Mouse (Mus musculus): Measurements from ENCODE around the gene Ttll13. TPM values are rescaled to one million over a fixed set of nuclear protein-coding genes. Genes with fewer than 3 reads are reported as not detected.

Gene Ttll13
- total RNA-seq, 2 experiments from 2014 or later: 0.46 to 0.55 TPM

GRCm38 (mm10) chr7:80260625-80261371 is 14.6 kb downstream of the Ttll13 start, which contains the start of gene Ngrn:
Ngrn (plus strand) TSS chr7:80261215.
- DNase-seq: peak; percentile 80 to 88
- intact Hi-C loops (cut with DNase I): no loop called here

DNA sequence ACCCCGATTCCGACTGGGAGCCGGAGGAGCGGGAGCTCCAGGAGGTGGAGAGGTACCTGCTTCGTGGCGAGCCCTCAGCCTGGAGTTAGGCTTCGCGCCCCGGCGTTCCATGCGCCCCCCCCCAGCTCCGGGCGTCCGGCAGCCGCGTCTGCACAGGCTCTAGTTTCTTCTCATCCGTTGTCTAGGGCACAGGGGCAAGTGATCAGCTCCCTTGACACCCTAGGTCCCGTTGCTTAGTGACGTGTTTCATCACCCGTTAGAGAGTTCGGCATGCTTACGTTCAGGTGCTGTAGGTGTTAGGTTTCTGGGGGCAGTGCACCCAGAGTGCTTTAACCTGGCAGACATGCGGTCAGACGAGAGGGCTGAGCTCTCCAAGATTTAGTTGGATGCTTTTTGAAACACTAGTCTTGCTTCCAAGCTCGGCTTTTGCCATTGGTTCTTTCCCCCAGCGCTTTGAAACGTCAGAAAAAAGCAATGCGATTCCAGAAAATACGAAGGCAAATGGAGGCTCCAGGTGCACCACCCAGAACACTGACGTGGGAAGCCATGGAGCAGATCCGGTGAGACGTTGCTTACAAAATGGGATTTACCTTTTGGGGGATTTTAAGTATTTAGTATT is 15.3 kb downstream of the Ttll13 start:
- DNase-seq: no peak
- intact Hi-C loops (cut with DNase I): no loop called here

DNA sequence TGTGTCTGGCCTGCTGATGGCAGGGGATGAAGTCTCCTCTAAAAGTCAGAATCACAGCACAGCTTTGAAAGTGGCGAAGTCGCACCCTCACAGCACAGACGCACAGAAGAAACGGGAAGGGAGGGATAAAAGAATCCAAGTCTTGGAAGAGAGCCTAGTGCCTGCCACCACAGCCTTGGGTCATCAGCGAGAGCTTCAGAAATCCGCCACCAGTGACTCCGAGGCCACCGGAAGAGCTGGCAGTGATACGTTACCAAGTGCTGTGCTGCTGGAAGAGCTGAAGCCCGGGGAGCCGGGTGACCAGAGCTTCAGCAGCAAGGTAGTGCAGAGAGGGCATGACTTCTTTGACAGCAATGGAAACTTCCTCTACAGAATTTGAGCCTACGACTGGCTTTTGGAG is 18.4 kb downstream of the Ttll13 start:
- no peak for DNase-seq
- intact Hi-C loops (cut with DNase I): no loop called here

- intact Hi-C loops (cut with DNase I): no loop called here
- no peak for DNase-seq
Observed at GRCm38 (mm10) chr7:80267764-80268163, 21.6 kb downstream of the Ttll13 start.

- DNase-seq: peak; percentile 94 to 96
- intact Hi-C loops (cut with DNase I): no loop called here
Observed at GRCm38 (mm10) chr7:80268897-80269750, 22.9 kb downstream of the Ttll13 start, which contains the start of gene Vps33b. Vps33b (plus strand) TSS chr7:80269649.

GRCm38 (mm10) chr7:80269751-80270255 is 23.6 kb downstream of the Ttll13 start:
- intact Hi-C loops (cut with DNase I): no loop called here
- DNase-seq: peak in 1 of 2 experiments; percentile 53

DNA sequence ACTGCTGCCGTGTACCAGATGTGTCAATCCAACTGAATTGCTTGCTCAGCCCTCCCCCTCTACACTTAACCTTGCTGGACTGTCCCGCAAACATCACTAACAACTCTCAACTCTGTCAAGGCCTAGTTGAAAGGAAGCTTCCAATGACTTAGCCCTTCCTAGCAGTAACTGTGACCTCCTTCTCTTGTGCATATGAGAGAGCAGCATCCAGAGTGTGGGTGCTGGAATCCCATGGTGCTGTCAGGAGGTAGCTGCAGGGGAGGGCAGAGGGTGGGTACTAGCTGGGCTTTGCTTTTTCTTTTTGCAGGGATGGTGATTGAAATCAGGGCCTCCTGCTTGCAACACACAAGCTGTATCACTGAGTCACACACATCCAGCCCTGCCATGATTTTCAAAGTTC is 27.3 kb downstream of the Ttll13 start:
- intact Hi-C loops (cut with DNase I): no loop called here
- DNase-seq: no peak

- intact Hi-C loops (cut with DNase I): no loop called here
- DNase-seq: no peak
Observed at GRCm38 (mm10) chr7:80276374-80276773, 30.2 kb downstream of the Ttll13 start.

- DNase-seq: no peak
- intact Hi-C loops (cut with DNase I): no loop called here
Observed at GRCm38 (mm10) chr7:80280032-80280431, 33.9 kb downstream of the Ttll13 start.

DNA sequence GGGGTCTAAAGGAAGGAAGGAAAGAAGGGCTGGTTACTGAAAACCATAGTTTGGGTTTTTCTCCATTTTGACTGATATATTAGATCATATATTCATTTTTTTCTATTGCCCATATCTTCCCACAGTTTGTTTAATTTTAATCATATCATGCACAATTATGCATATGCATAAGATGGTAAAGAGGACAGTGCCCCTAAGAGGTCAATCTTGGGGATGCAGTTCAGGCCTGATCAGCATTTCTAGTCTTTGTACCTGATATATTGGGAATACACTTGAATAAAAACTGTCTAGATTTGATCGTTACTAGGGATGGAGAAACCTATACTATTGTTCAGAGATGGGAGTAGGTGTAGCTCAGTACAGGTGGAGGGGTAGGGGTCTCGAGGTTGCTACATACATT is 34.8 kb downstream of the Ttll13 start:
- intact Hi-C loops (cut with DNase I): no loop called here
- no peak for DNase-seq

DNA sequence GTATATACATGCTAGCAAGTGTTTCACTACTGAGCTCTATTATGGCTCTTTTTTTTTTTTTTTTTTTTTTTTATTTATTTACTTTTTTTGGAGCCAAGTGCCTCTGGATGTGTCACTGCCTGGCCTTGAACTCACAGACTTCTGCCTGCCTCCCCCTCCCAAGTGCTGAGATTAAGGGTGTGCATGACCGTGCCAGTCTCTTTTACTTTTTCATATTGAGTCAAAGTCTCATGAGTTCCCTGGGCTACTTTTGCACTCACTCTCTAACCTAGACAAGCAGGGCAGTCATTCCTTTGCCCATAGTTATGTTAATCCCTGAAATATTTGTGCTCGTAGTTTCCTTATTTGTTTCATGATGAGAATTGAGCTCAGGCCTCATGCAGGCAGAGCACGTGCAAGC is 35.5 kb downstream of the Ttll13 start:
- DNase-seq: no peak
- intact Hi-C loops (cut with DNase I): no loop called here

- intact Hi-C loops (cut with DNase I): no loop called here
Observed at GRCm38 (mm10) chr7:80283226-80283918, 37.2 kb downstream of the Ttll13 start.

GRCm38 (mm10) chr7:80284391-80284790 is 38.2 kb downstream of the Ttll13 start:
- intact Hi-C loops (cut with DNase I): no loop called here
- DNase-seq: no peak

More at GRCm38 (mm10) chr7:80283226-80283918, 37.2 kb downstream of the Ttll13 start:
- no peak for DNase-seq

- no peak for DNase-seq
- intact Hi-C loops (cut with DNase I): no loop called here
Observed at GRCm38 (mm10) chr7:80285725-80286124, 39.5 kb downstream of the Ttll13 start.

DNA sequence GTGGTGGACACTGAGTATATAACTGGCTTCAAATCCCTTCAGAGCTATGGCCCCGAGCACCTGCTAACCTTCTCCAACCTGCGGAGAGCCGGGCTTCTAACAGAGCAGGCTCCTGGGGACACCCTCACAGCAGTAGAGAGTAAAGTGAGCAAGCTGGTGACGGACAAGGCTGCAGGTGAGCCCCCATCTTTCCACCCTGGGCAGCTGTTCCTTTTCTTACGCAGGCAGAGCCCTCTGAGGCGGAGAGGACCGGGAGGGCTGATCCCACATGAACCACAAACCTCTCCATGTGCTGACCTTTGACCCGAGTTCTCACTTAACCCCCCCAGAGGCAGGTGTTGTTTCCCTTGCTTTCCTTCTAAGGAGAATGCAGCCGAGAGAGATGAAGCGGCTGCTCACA is 41.6 kb downstream of the Ttll13 start:
- DNase-seq: no peak
- intact Hi-C loops (cut with DNase I): no loop called here

- intact Hi-C loops (cut with DNase I): loop anchor here (2.0 kb wide), 1 partner anchor 31 kb away; the partner anchor contains the start of gene Rccd1
- peak; percentile 98 for DNase-seq
Observed at GRCm38 (mm10) chr7:80294062-80294763, 48.0 kb downstream of the Ttll13 start, which contains the start of gene Prc1. Prc1 (plus strand) TSS chr7:80294450.

GRCm38 (mm10) chr7:80294764-80295648 is 48.8 kb downstream of the Ttll13 start:
- intact Hi-C loops (cut with DNase I): loop anchor here (2.0 kb wide), 1 partner anchor 30 kb away; the partner anchor contains the start of gene Rccd1
- DNase-seq: no peak

GRCm38 (mm10) chr7:80296462-80296861 is 50.3 kb downstream of the Ttll13 start:
- DNase-seq: no peak
- intact Hi-C loops (cut with DNase I): no loop called here
